25 mouse cellular contexts compared by ENCODE assay signal in genomic region chr1:165738985-165739384, GRCm38 (mm10). TPM values are rescaled to one million over a fixed set of nuclear protein-coding genes. Genes with fewer than 3 reads are reported as not detected.
A peak's percentile ranks its signal among the peaks of the same experiment; 100 is the strongest.
DNase-seq lines count a peak whose midpoint lies in the region; ATAC-seq lines count a peak whose summit lies in the region.
"Had no signal": no experiment of that assay in that cellular context is flagged by ENCODE, and none has a peak within 500 bp of the region (broad histone marks: within the 10 kb centered on the region; RNA-seq: fewer than 3 reads in every experiment).

No protein-coding gene starts in this region.

- no peak overlapping the region for H3K4me2 ChIP-seq in forebrain, embryonic 11.5 days (ENCODE audit: low read depth, low read length, severe bottlenecking)
- no peak overlapping the region for H3K4me2 ChIP-seq in forebrain, embryonic 13.5 days
- no peak overlapping the region for H3K4me2 ChIP-seq in kidney, embryonic 14.5 days (replicated peaks; ENCODE audit: low read depth, low read length)
- H3K4me2 ChIP-seq in kidney, embryonic 16.5 days (replicated peaks; ENCODE audit: low read depth, low read length): no peak overlapping the region
- H3K4me2 ChIP-seq: embryonic facial prominence, embryonic 12.5 days; forebrain, embryonic 12.5 days; forebrain, embryonic 15.5 days had no signal

- no peaks in the 10 kb centered on the region for H3K27me3 ChIP-seq in forebrain, embryonic 11.5 days (ENCODE audit: control insufficient read depth, insufficient read depth, low read length)
- no peaks in the 10 kb centered on the region for H3K27me3 ChIP-seq in forebrain, embryonic 13.5 days
- H3K27me3 ChIP-seq in kidney, embryonic 14.5 days (ENCODE audit: control insufficient read depth, insufficient read depth, low read length): no peaks in the 10 kb centered on the region
- no peaks in the 10 kb centered on the region for H3K27me3 ChIP-seq in kidney, embryonic 16.5 days (ENCODE audit: insufficient read depth, low read length)
- H3K27me3 ChIP-seq: CH12.LX; embryonic facial prominence, embryonic 12.5 days; forebrain, embryonic 12.5 days; forebrain, embryonic 15.5 days had no signal

- no peak overlapping the region for H3K27ac ChIP-seq in forebrain, embryonic 11.5 days (ENCODE audit: low read depth, low read length)
- H3K27ac ChIP-seq in forebrain, embryonic 13.5 days: no peak overlapping the region
- H3K27ac ChIP-seq in kidney, embryonic 14.5 days (ENCODE audit: low read depth, low read length): no peak overlapping the region
- H3K27ac ChIP-seq in kidney, embryonic 16.5 days (ENCODE audit: low read length): no peak overlapping the region
- H3K27ac ChIP-seq: embryonic facial prominence, embryonic 10.5 days; embryonic facial prominence, embryonic 12.5 days; forebrain, embryonic 12.5 days; forebrain, embryonic 15.5 days had no signal

- ATAC-seq in forebrain, embryonic 11.5 days (replicated peaks; ENCODE audit: low FRiP score): no peak
- no peak for ATAC-seq in forebrain, embryonic 13.5 days
- peak; percentile 53 for ATAC-seq in kidney, embryonic 14.5 days (ENCODE audit: low FRiP score, low TSS enrichment)
- peak; percentile 60; the same call in 1 of the 2 replicates for ATAC-seq in kidney, embryonic 16.5 days (ENCODE audit: low FRiP score, low TSS enrichment)
- ATAC-seq: activated CD4-positive, CD25-positive, alpha-beta regulatory T cell, adult 4 months; CD4-positive, CD25-positive, alpha-beta regulatory T cell, adult 4 months; forebrain, embryonic 15.5 days; forebrain, postnatal 0 days; Patski had no signal

- no peak overlapping the region for H3K4me3 ChIP-seq in forebrain, embryonic 11.5 days (ENCODE audit: low read depth, low read length)
- H3K4me3 ChIP-seq in forebrain, embryonic 13.5 days: no peak overlapping the region
- no peak overlapping the region for H3K4me3 ChIP-seq in kidney, embryonic 14.5 days (ENCODE audit: low read length)
- H3K4me3 ChIP-seq in kidney, embryonic 16.5 days (ENCODE audit: low read length): no peak overlapping the region
- H3K4me3 ChIP-seq: embryonic facial prominence, embryonic 10.5 days; embryonic facial prominence, embryonic 12.5 days; forebrain, embryonic 12.5 days; forebrain, embryonic 15.5 days had no signal

- no peak overlapping the region for H3K9ac ChIP-seq in forebrain, embryonic 11.5 days (ENCODE audit: low read length)
- no peak overlapping the region for H3K9ac ChIP-seq in forebrain, embryonic 13.5 days
- H3K9ac ChIP-seq in kidney, embryonic 14.5 days (ENCODE audit: low read depth, low read length): no peak overlapping the region
- no peak overlapping the region for H3K9ac ChIP-seq in kidney, embryonic 16.5 days (replicated peaks; ENCODE audit: low read length)
- H3K9ac ChIP-seq: embryonic facial prominence, embryonic 12.5 days; forebrain, embryonic 12.5 days; forebrain, embryonic 15.5 days; forebrain, postnatal 0 days had no signal

- no peaks in the 10 kb centered on the region for H3K4me1 ChIP-seq in forebrain, embryonic 11.5 days (replicated peaks; ENCODE audit: control insufficient read depth, insufficient read depth, low read length)
- H3K4me1 ChIP-seq in forebrain, embryonic 13.5 days: peaks cover 3% of the 10 kb centered on the region; the same call in 1 of the 2 replicates
- 0 out of 2 replicates have a peak, but pooled peaks cover 11% of the 10 kb centered on the region for H3K4me1 ChIP-seq in kidney, embryonic 14.5 days (ENCODE audit: control insufficient read depth, insufficient read depth, low read length)
- H3K4me1 ChIP-seq in kidney, embryonic 16.5 days (ENCODE audit: insufficient read depth, low read length): peaks cover 13% of the 10 kb centered on the region; the same call in 1 of the 2 replicates
- H3K4me1 ChIP-seq: embryonic facial prominence, embryonic 12.5 days; forebrain, embryonic 15.5 days had no signal

- WGBS in forebrain, embryonic 11.5 days: 97% methylated on average over 1 of the region's 1 CpGs
- 86% methylated on average over 1 of the region's 1 CpGs for WGBS in forebrain, embryonic 13.5 days
- WGBS in kidney, embryonic 14.5 days: 20% methylated on average over 1 of the region's 1 CpGs
- 28% methylated on average over 1 of the region's 1 CpGs for WGBS in kidney, embryonic 16.5 days

- no peaks in the 10 kb centered on the region for H3K36me3 ChIP-seq in forebrain, embryonic 11.5 days (ENCODE audit: control insufficient read depth, insufficient read depth, low read length)
- H3K36me3 ChIP-seq in forebrain, embryonic 13.5 days (ENCODE audit: poor library complexity, severe bottlenecking): no peaks in the 10 kb centered on the region
- H3K36me3 ChIP-seq in kidney, embryonic 14.5 days (ENCODE audit: control insufficient read depth, insufficient read depth, low read length): no peaks in the 10 kb centered on the region
- H3K36me3 ChIP-seq in kidney, embryonic 16.5 days (ENCODE audit: insufficient read depth, low read length): no peaks in the 10 kb centered on the region
- H3K36me3 ChIP-seq: embryonic facial prominence, embryonic 10.5 days; embryonic facial prominence, embryonic 12.5 days; forebrain, embryonic 12.5 days; forebrain, embryonic 15.5 days; G1E had no signal

- DNase-seq in forebrain, embryonic 11.5 days (ENCODE audit: low spot score): peak; percentile 6
- no peak for DNase-seq in kidney, postnatal 4 days
- DNase-seq in kidney, postnatal 10 days: no peak
- DNase-seq: adrenal gland, adult 8-10 months; adrenal gland, postnatal 14 days; adrenal gland, postnatal 36 days; B cell, adult 2 months; cerebellum, adult 11-12 months; cerebellum, adult 2 months; cerebellum, adult 9-10 months; cerebellum, postnatal 10 days; cerebellum, postnatal 25 days; forebrain, postnatal 0 days had no signal

- no peaks in the 10 kb centered on the region for H3K9me3 ChIP-seq in forebrain, embryonic 11.5 days (ENCODE audit: control insufficient read depth, low read length)
- no peaks in the 10 kb centered on the region for H3K9me3 ChIP-seq in forebrain, embryonic 13.5 days (replicated peaks)
- H3K9me3 ChIP-seq in kidney, embryonic 14.5 days (ENCODE audit: control insufficient read depth, low read length): no peaks in the 10 kb centered on the region
- no peaks in the 10 kb centered on the region for H3K9me3 ChIP-seq in kidney, embryonic 16.5 days (ENCODE audit: low read length)
- H3K9me3 ChIP-seq: embryonic facial prominence, embryonic 10.5 days; embryonic facial prominence, embryonic 12.5 days; forebrain, embryonic 12.5 days; forebrain, embryonic 15.5 days; G1E had no signal

RNA-seq across cellular contexts. Expression of gene Creg1, which starts 24.6 kb away (rescaled TPM):
- 28.9 and 35.3 TPM in 2 replicates for polyA plus RNA-seq in forebrain, embryonic 11.5 days (2014; fragmentation: Nextera tagmentation; extraction: Ambion mirVana)
- polyA plus RNA-seq in forebrain, embryonic 13.5 days (2015; fragmentation: Nextera tagmentation; extraction: Ambion mirVana): 21.2 and 21.5 TPM in 2 replicates
- polyA plus RNA-seq in kidney, embryonic 14.5 days (2014; fragmentation: Nextera tagmentation; extraction: Ambion mirVana): 53.8 and 56.9 TPM in 2 replicates
- 62.2 and 63.5 TPM in 2 replicates for polyA plus RNA-seq in kidney, embryonic 16.5 days (2015; fragmentation: Nextera tagmentation; extraction: Ambion mirVana)

RNA-seq across cellular contexts. Expression of gene Rcsd1, which starts 29.4 kb away (rescaled TPM):
- 6.4 and 7.2 TPM in 2 replicates for polyA plus RNA-seq in forebrain, embryonic 11.5 days (2014; fragmentation: Nextera tagmentation; extraction: Ambion mirVana)
- 6.5 and 7.0 TPM in 2 replicates for polyA plus RNA-seq in forebrain, embryonic 13.5 days (2015; fragmentation: Nextera tagmentation; extraction: Ambion mirVana)
- 29.4 and 44.4 TPM in 2 replicates for polyA plus RNA-seq in kidney, embryonic 14.5 days (2014; fragmentation: Nextera tagmentation; extraction: Ambion mirVana)
- 54.9 and 61.4 TPM in 2 replicates for polyA plus RNA-seq in kidney, embryonic 16.5 days (2015; fragmentation: Nextera tagmentation; extraction: Ambion mirVana)

RNA-seq across cellular contexts. Expression of gene Cd247, which starts 49.5 kb away (rescaled TPM):
- 1.7 and 2.5 TPM in 2 replicates for polyA plus RNA-seq in forebrain, embryonic 11.5 days (2014; fragmentation: Nextera tagmentation; extraction: Ambion mirVana)
- 0.63 and 2.2 TPM in 2 replicates for polyA plus RNA-seq in forebrain, embryonic 13.5 days (2015; fragmentation: Nextera tagmentation; extraction: Ambion mirVana)
- 0.88 and 1.2 TPM in 2 replicates for polyA plus RNA-seq in kidney, embryonic 14.5 days (2014; fragmentation: Nextera tagmentation; extraction: Ambion mirVana)
- 0.91 and 1.6 TPM in 2 replicates for polyA plus RNA-seq in kidney, embryonic 16.5 days (2015; fragmentation: Nextera tagmentation; extraction: Ambion mirVana)

Comparison
In these comparisons a context has a peak if more than half of its experiments do, and no peak if none do; other contexts are left out.
1. ATAC-seq: peak in kidney, embryonic 14.5 days (single experiment) and kidney, embryonic 16.5 days (single experiment); none in forebrain, embryonic 11.5 days (single experiment) and forebrain, embryonic 13.5 days (single experiment).